Mouse (Mus musculus) spleen, embryonic (tissue): Measurements from ENCODE around the gene Tmem121b.

Experiments used
- CTCF ChIA-PET: fragments of 350-600 bp; sonication (Branson Sonifier 250); formaldehyde crosslinking; loops from one replicate; lab custom pipeline; 2022; lab: Charles Lee

The Tmem121b gene

DNA sequence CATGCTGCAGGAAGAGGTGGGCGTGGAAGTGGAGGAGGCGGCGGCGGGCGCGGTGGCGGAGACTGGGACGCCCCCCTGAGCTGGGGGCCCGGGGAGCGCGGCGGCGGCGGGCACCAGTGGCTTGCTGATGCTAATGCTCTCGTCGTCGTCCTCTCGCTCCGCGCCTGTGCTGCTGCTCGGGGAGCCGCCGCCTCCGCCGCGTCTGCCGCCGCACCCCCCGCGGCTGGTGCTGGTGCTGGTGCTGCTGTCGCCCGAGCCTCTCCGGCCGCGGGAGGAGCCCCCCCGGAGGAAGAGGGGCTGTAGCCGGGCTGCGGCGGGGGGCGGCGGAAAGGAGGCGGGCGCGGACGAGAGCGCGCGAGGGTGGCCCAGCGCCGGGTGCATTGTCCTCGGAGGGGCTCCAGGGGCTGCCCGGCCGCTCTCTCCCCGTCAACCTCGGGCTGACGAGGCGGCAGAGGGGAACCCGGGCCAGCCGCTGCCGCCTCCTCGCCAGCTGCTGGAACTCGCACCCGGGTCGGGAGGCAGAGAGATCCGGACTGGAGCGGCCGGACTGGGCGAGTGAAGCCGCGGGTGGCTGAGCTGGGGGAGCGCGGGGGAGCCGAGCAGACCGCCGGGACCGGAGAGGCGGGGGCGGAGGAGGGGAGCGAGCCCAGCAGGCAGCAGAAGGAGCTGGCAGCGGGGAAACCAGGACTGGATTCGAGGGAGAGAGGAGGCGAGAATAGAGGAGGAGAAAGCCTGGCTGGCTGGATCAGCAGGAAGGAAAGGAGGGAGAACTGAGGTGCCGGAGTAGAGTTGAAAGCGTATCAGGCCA is at the start of gene Tmem121b:
Gene Tmem121b, minus strand, starts transcription at position 434 of the 808 bp plus-strand sequence.
- CTCF ChIA-PET, result no interaction called here

DNA sequence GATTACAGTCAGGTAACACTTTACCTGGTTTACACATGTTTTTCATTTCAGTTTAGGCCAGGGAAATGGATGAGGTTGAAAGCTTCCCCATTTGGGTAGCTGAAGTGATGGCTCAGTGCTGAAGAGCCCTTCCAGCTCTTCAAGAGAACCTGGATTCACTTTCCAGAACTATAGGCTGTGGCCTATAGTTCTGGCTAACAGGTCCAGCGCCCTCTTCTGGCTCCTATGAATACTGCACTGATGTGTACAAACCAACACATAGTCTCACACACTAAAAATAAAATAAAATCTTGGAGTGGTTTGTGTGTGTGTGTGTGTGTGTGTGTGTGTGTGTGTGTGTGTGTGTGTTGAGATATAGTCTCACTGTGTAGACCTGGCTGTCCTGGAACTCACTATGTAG is 48.5 kb upstream of the Tmem121b start:
- CTCF ChIA-PET, result interaction anchor here (0.5 to 0.7 kb wide), 4 partner anchors 11 to 241 kb away, joined by 3 to 6 read pairs (median 4); no protein-coding TSS in a partner anchor

DNA sequence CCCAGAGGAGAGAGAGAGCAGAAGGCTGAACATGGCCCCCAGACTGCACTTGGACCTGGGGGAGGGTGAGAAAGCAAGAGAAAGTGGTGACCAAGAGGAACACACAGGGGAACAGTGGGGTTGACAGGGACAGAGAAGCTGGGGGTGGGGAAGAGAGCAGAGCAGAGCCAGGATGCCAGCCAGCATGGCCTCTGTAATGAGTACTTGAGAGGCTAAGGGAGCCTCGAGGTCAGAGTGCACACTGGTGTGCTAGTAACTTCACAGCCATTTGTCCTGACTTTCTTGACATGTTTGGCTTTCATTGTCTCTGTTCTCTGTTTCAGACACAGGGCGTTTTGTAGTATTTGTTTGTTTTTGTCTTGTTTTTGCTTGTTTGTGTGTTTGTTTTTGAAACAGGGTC is 47.8 kb upstream of the Tmem121b start:
- CTCF ChIA-PET, result interaction anchor here (0.6 to 1.1 kb wide), 3 partner anchors 40 to 242 kb away, joined by 3 to 6 read pairs (median 3); no protein-coding TSS in a partner anchor

DNA sequence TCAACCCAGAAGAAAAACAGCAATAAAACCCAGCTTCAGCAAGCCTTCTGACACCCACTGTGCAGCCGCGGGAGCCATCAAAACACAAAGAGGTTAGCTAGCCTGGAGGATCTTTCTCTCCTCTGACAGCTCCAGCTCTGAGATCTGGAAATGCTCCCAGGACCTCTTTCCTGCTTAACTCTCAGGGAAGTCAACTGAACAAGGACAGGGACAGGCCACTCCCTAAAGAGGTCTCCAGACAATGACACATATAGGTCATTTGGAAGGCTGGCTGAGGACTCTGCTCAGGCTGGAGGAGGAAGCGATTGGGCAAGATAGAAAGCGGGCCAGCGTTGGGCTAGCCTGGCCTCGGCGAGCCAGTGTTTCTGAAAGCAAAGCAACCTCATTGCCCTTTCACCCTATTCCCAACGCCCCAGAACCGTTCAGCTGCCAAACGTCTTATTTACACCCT is 46.2 kb upstream of the Tmem121b start:
- CTCF ChIA-PET, result interaction anchor here (2.4 kb wide), 1 partner anchor 134 kb away, joined by 8 read pairs; no protein-coding TSS in a partner anchor

DNA sequence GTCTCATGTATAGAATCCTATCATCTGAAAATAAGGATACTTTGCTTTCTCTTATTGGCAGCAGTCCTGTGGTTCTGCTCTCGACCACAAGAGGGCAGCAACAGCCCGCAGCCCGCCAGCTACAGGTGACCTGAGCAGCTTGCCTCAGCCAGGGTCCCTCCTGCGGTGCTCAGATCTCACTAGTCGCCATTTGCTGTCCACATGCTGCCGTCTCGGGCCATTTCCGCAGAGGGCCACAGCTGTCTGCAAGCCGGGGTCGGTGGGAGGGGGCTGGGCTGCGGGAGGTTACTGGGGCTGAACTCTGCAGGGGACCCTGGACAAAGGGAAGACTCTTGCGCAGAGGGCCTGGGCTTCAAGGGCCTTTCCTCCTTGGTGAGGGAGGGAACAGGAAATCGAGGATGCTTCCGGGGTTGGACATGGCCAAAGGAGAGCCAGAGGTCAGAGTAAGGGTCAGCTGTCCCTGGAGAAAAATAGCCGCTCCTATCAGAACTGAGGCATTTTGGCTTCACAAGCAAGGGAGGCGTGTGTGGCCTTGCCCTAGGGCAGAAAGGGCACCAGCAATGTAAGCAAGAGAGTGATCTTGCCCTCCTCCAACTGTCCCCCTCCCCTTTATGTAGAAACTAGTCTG is 45.6 kb upstream of the Tmem121b start:
- CTCF ChIA-PET, result interaction anchor here (0.6 to 2.4 kb wide), 2 partner anchors 134 to 156 kb away, joined by 3 to 8 read pairs; no protein-coding TSS in a partner anchor

DNA sequence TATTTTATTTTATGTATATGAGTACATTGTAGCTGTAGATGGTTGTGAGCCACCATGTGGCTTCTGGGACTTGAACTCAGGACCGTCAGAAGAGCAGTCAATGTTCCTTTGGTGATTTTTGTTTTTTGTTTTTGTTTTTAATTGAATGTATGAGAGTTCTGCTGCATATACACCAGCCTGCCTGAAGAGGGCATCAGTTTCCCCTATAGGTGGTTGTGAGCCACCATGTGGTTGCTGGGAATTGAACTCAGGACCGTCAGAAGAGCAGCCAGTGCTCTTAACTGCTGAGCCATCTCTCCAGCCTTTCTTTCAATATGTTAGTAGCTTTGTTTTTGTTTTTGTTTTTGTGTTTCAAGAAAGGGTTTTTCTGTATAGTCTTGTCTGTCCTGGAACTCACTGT is 42.7 kb upstream of the Tmem121b start:
- CTCF ChIA-PET, result interaction anchor here (0.6 to 0.7 kb wide), 2 partner anchors 90 to 142 kb away, joined by 3 to 4 read pairs; no protein-coding TSS in a partner anchor

DNA sequence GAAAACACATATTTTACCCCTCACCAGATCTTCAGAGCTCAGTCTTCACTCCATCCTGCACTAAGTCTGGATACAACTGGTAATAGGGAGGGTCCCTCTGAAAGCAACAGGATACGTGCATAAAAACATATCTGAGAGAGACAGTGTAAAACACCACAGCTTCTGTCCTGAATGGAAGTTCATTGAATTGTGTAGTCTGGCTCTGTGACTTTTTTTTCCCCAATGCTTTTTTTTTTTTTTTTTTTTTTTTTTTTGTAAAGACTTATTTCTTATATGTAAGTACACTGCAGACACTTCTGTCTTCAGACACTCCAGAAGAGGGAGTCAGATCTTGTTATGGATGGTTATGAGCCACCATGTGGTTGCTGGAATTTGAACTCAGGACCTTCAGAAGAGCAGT is 39.0 kb upstream of the Tmem121b start:
- CTCF ChIA-PET, result interaction anchor here (0.6 kb wide), 1 partner anchor 104 kb away, joined by 4 read pairs; no protein-coding TSS in a partner anchor

DNA sequence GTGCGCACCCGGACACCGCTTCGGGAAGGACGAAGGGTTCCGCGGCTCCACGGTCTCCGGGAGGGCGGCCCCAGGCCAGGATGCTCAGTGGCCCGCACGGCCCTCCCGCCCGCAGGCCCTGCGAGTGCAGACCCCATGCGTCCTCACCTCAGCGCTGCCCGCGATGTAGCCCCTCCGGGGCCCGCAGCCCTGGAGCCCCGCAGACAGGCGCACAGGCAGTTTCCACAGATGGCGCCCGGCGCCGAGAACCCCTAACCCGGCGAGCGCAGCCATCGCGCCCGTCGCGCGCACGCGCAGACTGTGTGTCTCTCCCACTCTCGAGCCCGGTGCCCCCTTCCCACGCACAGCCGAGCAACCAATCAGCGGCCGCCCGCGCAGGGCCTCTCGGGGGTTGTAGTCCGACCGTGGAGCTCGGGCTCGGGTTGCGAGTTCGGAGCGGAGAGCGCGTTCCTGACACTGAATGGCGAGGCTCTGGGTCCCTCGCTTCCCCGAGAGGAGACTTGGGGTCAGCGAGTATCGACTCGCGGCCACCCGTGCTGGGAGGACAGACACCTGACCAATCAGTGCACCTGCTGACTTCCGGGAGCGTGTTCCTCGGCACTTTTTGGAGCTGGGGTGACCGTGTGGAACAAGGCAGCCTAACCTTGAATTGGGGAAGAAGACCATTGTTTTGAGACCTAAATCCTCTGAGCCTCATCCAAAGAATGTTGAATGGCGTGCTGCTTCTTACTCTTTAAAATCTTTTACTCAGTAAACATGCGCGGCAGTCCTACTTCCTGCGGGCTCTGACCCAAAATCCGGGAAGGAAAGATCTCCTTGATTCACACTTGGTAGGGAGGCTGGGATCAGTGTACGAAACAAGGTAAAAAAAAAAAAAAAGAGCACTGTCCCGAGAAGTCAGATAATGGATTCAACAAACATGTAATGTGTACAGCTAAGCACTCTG is 37.7 kb upstream of the Tmem121b start, which contains the start of gene Hdhd5:
Gene Hdhd5, minus strand, starts transcription at position 300 of the 946 bp plus-strand sequence.
- CTCF ChIA-PET, result no interaction called here

DNA sequence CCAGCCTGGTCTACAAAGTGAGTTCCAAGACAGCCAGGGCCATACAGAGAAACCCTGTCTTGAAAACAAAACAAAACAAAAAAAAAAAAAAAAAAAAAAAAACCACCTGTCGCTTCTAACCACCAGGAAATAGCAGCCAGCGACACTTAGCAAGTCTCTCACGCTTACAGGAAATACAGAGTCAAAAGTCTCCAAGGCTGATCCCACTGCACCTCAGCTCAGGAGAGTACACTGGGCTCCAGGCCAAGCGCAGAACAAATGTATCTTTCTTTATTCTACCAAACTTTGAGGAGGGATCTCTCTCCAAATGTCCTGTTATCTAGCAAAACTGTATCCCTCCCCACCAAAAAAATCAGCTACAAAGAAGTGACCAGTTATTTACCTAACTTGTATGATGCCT is 35.5 kb upstream of the Tmem121b start:
- CTCF ChIA-PET, result no interaction called here

DNA sequence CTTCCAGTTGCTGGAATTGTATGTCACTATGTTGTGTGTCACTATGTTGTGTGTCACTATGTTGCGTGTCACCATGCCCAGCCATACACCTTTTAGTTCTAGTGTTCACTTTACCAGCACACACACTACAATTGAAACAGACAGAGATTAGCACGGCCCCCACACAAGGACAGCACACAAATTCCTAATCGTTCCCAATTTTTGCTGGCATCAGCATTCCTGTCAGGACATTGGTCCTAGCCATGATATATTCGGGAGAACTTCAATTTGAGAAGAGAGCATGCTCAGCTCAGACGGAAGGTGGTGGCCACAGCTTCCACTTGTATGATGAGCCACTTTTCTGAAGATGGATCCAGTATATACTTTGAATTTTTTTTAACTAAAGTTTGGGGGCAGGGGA is 31.2 kb upstream of the Tmem121b start:
- CTCF ChIA-PET, result no interaction called here

DNA sequence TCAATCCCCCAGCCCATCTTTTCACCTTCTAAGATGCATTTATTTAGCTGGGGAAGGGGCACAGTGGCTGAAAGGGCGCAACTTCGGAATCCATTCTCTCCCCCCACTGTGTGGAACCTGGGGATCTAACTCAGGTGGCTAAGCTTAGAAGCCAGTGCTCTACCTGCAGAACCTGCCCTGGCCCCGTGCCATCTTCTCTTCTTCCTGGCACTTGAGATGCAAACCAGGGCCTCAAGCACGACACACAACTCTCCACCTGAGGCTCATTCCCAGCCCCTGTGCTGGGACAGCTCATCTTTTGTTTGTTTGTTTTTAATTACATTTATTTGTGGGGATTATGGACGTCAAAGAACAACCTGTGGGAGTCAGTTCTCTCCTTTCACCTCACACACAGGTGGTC is 26.0 kb upstream of the Tmem121b start:
- CTCF ChIA-PET, result interaction anchor here (0.6 kb wide), 1 partner anchor 112 kb away, joined by 3 read pairs; no protein-coding TSS in a partner anchor

DNA sequence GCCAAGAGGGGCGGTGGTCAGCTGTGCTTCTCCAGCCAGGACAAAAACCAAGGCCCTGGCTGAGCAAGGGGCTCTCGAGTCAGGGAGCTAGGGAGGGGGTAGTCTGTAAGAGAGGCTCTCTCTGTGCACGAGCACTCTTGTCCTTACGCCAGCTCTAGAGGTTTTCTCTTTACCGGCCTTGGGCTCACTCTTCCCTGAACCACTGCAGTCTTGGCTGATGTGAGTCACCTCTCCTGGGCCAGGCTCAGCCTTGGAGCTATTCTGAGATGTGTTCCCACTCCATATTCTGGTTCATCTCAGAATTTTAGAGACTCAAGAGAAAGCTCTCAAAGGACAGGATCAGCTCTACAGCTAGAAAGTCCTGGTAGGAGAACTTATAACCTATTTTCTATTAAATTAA is 23.7 kb upstream of the Tmem121b start:
- CTCF ChIA-PET, result no interaction called here

DNA sequence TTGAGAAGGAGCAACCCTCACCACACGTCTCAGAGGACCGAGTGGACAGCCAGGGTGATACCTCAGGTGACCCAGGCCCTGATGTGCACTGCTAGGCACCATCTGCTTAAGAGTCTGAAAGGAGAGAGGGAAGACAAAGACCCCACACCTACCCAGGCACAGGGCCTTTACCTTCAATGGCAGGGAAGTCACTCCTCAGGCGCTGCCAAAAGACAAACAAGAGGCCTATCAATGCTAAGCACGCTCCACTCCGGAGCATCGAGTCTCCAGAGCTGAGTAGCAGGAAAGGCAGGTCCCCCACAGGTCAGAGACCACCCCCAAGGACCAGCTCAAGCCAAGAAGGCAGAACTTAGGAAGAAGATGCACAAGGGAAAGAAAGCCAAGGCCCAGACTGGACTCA is 23.3 kb upstream of the Tmem121b start:
- CTCF ChIA-PET, result no interaction called here

DNA sequence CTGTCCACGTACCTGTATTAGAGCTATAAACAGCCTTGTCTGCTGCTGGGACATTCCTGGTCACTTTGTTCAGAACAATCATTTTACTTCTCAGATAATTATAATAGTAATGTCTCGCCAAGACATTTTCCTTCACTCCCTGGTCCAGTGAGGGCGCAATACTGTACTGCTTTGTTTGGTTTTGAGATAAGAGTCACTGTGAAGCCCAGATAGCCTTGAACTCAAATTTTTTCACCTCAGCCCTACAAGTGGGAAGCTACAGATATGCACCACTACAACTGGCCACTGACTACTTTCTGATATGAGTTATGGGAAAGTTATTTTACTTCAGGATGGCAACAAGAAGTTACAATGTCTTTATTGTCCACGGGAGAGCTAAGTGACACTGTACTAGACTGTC is 22.8 kb upstream of the Tmem121b start:
- CTCF ChIA-PET, result no interaction called here

DNA sequence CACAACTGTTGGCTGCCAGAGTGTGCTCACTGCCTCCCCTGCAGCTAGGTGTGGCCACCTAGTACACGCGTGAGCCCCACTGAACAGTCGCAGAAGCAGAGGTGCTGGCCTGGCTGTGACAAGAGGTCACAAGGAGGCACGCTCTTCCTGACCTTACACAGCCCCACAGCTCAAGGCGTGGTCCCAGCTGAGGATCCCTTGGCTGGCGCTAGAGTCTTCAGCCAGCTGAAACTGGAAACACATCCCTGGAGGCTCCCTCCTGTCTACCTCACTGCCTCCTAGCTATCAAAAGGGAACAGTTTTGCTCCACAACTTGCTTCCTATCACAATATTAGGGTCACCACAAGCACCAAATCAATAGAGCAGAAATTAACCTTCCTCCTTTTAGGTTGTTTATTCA is 17.6 kb upstream of the Tmem121b start:
- CTCF ChIA-PET, result no interaction called here

DNA sequence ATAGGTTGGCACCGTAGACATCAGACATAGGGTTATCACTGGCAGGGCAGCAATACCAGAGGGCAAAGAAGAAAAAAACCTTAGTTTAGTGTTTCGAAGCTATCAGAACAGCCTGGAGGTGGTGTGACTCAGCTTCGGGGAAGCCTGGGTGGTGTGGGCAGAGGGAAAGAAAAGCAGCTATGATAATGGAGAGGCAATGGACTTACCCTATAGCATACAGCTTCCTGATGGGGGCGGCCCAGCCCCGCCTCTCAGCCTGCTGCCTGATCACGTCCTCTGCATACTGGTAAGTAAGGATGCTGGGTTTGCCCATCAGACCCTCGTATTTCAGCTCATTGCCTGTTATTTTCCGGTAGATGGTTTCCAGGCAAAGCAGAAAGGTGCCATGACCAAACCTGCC is 16.8 kb upstream of the Tmem121b start:
- CTCF ChIA-PET, result no interaction called here

DNA sequence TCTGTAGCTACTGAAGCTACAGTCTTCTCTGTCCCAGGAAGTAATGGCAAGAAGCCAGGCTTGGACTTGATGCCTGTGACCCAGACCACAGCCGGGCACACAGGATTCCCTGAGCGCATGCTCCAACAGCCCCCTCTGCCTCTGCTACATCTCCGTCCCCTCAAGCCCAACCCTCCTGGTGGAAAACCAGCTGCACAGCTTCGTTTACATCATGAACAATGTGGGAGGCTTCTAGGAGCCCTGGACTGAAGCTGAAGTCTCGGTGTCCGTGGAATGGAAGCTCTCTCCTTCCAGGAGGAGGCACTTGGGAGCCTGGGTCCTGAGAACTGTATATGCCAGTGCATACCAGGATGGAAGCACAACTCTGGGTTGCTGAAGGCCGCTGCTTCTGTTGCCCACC is 16.4 kb upstream of the Tmem121b start:
- CTCF ChIA-PET, result no interaction called here

DNA sequence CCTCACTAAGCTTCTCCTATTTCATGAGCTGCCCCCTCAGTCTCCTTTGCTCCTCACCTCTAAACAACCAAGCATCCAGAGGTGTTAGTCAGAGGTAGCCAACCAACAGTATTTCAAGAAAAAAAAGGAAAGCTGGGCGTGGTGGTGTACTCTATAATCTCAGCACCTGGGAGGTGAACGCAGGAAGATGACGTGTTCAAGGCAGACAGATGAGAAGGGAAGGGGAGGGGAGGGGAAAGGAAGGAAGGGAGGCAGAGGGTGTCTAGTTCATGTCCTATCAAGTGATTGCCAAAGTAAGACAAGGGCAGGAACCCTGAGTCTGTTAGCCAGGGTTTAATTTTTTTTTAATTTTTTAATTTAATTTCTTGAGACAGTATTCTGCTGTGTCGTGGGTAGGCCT is 15.0 kb upstream of the Tmem121b start:
- CTCF ChIA-PET, result no interaction called here

DNA sequence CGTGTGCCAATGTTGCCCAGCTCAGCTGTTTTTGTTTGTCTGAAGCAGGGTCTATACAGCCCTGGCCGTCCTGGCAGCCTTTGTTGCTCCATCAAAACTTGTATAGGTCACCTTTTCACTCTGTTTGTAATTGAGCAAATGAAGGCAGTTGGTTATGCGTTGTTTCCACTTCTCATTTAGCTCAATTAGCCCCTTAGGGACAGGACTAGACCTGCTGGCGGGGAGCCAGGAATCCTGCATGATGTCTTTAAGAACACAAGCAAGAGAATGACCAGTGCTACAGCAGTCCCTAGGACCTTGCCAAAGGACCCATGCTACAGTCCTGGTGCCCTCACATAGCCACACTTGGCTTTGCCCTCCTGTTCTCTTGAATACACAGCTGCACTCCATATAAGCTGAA is 11.9 kb upstream of the Tmem121b start:
- CTCF ChIA-PET, result no interaction called here

DNA sequence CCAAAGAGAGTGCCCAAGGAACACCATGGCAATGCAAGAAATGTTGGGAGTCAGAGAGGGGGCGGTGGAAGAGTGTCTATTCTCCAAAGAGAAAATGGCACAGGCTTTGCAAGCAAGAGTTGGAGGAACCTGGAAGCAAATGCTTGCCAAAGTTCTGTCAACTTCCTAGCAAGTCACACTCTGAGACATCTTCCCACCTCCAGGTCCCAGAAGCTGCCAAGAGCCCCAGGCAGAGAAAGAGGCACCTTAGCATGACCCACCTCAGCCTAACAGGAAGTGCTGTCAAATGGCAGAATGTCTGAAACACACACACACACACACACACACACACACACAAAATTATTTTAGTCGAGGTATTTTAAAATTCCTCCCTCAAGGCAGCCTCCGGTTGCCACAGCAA is 10.4 kb upstream of the Tmem121b start:
- CTCF ChIA-PET, result no interaction called here

DNA sequence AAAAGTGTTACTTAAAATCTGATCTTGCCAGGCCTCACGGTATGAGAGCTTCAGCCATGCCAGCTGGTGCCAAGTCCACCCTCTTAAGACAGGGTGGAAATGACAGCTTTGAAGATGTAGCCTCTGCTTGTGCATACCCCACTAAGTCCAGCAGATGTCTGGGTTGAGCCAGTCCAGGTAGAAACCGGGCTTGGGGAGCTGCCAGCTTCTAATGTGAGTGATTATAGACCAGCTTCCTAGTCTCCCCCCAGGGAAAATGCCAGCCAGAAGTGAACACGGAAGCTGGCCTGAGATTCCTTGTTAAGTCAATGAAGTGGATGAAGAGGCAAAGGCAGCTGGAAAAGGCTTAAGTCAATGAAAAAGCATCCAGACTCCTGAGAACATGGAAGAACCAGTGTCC is 2.9 kb upstream of the Tmem121b start:
- CTCF ChIA-PET, result no interaction called here
